Comparison of ENCODE assay signal across 23 mouse cellular contexts in genomic region chr9:32915633-32916032, GRCm38 (mm10).
DNase-seq lines count a peak whose midpoint lies in the region; ATAC-seq lines count a peak whose summit lies in the region.
"Had no signal": no experiment of that assay in that cellular context is flagged by ENCODE, and none has a peak within 500 bp of the region (broad histone marks: within the 10 kb centered on the region; RNA-seq: fewer than 3 reads in every experiment).

No protein-coding gene starts in this region.

- peak; percentile 34 for DNase-seq in heart, adult 11 months
- DNase-seq in heart, postnatal 14 days, result no peak
- peak; percentile 78 for DNase-seq in CD4-positive, CD25-positive, alpha-beta regulatory T cell, adult 2 months (ENCODE audit: low read depth, low spot score)
- DNase-seq in naive thymus-derived CD4-positive, alpha-beta T cell, adult 2 months (ENCODE audit: low read depth), result peak; percentile 71
- DNase-seq in layer of hippocampus, postnatal 36 days, result no peak
- DNase-seq in gastrocnemius, postnatal 4 days (ENCODE audit: low spot score in 2 of 2), result no peak
- DNase-seq in kidney, postnatal 25 days, result no peak
- DNase-seq: adrenal gland, postnatal 10 days; cerebellum, adult 11 months; cerebellum, adult 9-11 months; gastrocnemius, postnatal 25 days; heart, adult 2 months; kidney, adult 9 months; kidney, postnatal 10 days; layer of hippocampus, adult 9-11 months; liver; lung, adult 2 months; lung, postnatal 10 days had no signal

- intact Hi-C loops in heart, postnatal 14 days (cut with DNase I), result no loop called here

- peak; percentile 39; the same call in 1 of the 2 replicates for ATAC-seq in common myeloid progenitor, adult 5-6 weeks (replicated peaks; ENCODE audit: low read depth, poor library complexity, severe bottlenecking)
- ATAC-seq: forebrain, embryonic 15.5 days; hindbrain, embryonic 16.5 days; intestine, postnatal 0 days; midbrain, embryonic 15.5 days had no signal

Comparison
In these comparisons a context has a peak if more than half of its experiments do, and no peak if none do; other contexts are left out.
1. DNase-seq: peak in heart, adult 11 months (single experiment), CD4-positive, CD25-positive, alpha-beta regulatory T cell, adult 2 months (single experiment) and naive thymus-derived CD4-positive, alpha-beta T cell, adult 2 months (single experiment); none in heart, postnatal 14 days (0 of 2), layer of hippocampus, postnatal 36 days (0 of 2), gastrocnemius, postnatal 4 days (0 of 2) and kidney, postnatal 25 days (0 of 2).